Mouse (Mus musculus) heart, adult 2 months (tissue): ENCODE results near the gene Kmt2d.

ENCODE experiments used
- CTCF ChIP-seq: fragments of 200-600 bp; IDR thresholded peaks from 2 replicates; pipeline ENCODE4 v1.8.1; 2022; ENCODE audit warnings: antibody characterized with exemption, mild to moderate bottlenecking, moderate library complexity
- EP300 ChIP-seq: fragments of 200-500 bp; IDR thresholded peaks from 2 replicates; pipeline ENCODE4 v1.6.1; 2011; ENCODE audit warnings: low read depth, low read length, control low read depth; ENCODE audit not compliant: insufficient read depth
- POLR2A ChIP-seq: fragments of 200-500 bp; IDR thresholded peaks from 2 replicates; pipeline ENCODE4 v1.6.1; 2011; ENCODE audit warnings: mild to moderate bottlenecking, low read depth, low read length, control low read depth; ENCODE audit not compliant: insufficient read depth

- TF ChIP-seq EP300 (no peak), POLR2A (no peak), CTCF (no peak)
Measured at GRCm38 (mm10) chr15:98883661-98884060, 12.7 kb upstream of the Kmt2d start.
